Mouse (Mus musculus) layer of hippocampus, postnatal 10 days (tissue): ENCODE measurements around the gene Gm20388. TPM values are rescaled to one million over a fixed set of nuclear protein-coding genes. Genes with fewer than 3 reads are reported as not detected.

Experiments
- DNase-seq, 2 experiments: peaks; one replicate each; pipeline ENCODE4 v3.0.0; 2021; ENCODE audit warnings: low spot score in 2 of 2
- total RNA-seq, 2 experiments: library from RNA; stranded (reverse); gene quantifications; 2 replicates each; pipeline ENCODE4 v1.2.3; 2021

Gene Gm20388
- total RNA-seq, 2 experiments from 2014 or later = not detected

DNA sequence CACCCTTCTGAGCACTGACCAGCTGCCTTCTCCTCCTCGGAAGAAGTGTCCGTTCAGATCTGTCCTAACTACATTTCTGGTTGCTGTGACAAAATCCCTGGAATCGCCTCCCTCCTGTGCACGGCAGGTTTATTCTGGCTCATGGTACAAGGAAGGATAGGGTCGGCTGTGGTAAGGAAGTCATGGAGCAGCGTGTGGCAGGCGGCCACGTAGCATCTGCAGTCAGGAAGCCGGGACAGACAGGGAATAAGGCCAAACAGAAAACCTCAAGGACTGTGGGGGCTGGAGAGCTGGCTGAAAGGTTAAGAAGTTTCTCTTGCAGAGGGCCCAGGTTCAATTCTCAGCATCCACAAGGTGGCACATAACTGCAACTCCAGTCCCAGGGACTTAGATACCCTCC, 2271.3 kb downstream of the Gm20388 start:
- no peak for DNase-seq

DNA sequence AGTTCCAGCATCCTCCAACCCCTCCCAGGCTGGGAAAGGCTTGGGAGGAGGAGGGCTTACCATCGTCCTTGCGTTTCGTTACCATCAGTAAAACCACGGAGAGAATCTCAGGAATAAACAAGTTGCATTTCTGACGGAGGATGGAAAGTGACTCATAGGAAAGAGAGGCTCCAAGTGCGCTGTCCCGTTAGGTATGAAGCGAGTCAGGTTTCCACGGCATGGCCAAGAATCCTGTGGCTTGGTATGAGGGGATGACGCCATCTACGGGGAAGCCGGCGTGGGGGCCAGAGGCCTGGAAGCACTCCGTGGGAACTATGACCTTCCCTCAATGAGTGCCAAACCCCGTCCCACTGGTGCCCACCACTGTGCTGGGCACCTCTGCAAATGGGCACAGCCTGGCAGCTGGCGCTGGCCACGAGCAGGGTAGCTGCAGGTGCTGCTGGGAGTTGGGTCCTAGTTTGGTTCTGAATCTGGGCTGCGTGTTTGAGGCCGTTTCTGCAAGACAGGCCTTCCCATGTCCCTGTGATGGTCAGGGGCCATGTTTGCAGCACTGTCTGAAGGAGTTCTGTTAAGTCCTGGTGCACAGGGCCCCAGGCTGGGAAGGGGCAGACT, 2275.8 kb downstream of the Gm20388 start:
- no peak for DNase-seq

DNA sequence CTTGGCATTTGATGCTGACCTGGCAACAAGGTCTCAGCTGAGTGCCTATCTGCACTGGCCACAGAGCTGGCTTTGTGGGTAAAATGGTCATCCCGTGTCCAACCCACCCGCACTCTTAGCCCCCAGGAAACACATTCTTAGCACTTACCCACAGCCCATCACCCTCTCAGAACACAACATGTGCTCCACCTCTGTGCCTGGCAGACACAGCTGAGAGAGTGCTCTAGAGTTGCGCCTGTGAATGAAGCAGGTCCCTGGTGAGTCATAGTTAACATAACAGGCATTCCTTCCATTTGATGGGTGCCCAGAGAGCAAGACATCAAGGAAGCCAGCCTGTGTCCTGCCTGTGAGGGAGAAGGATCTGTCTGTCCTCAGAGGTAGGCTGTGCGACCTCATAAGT, 2276.6 kb downstream of the Gm20388 start:
- DNase-seq = no peak

DNA sequence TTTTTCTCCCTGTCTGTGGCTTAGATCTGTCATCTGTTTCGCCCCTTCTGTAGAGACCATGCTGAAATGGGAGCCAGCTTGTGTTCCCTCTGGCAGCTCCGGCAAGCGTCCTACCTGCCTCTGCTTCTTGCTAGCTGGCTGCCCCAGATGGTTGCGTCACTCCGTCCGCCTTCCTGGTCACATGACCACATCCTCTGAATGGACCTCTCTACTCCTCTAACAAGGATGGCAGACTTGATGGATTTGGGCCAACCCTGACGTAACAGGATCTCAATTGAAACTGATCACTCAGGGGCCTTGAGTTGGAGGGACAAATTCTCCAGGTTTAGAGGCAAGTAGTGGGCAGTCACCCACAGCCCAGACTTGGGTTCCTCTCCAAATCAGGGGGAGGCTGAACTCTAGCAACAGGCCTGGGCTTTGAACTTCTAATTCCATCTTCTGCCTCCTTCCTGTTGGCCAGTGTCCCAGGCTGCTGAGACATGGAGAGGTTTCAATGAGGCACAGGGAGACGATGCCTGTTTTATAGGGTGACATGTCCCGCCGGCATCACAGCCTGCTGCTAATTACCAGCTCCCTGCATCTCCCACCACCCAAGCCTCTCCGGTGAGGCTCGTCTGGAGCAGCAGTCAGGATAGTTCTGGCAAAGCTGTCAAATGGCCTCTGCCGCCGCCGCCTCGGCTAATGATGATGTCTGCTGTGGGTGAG, 2279.9 kb downstream of the Gm20388 start:
- DNase-seq = peak; percentile 62 to 70

DNA sequence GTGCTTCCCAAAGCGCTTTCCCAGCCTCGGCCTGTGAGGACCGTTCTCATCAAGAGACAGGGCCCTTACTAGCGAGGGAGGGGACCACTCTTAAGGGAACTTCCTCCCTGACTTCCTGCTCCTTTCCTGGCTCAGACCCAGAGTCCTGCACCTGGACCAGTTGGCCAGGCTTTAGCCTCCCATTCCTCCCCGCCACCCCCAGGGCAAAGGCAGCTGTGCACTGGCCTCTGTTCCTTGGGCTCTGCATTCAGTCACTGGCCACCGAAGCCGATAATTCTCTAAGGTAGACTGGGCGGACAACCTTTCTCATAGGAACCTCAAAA, 2280.4 kb downstream of the Gm20388 start:
- DNase-seq = no peak

DNA sequence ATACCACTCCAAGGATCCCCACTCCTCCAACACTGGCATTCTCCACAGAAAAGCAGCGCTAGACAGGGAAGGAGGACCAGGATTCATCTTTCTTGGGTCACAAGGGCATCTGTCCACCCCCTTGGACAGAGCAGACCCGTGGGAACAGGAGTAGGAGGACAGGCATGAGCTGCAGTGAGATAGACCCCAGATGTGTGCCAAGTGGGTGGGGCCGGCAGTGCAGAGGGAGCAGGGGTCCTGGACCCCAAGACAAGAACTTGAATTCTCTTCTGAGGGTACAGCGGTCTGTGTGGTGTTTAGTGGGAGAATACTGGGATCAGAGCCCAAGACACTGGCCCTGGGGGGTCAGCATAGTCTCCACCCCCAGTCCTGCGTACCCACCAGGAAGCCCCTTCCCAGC, 2282.1 kb downstream of the Gm20388 start:
- no peak for DNase-seq

DNA sequence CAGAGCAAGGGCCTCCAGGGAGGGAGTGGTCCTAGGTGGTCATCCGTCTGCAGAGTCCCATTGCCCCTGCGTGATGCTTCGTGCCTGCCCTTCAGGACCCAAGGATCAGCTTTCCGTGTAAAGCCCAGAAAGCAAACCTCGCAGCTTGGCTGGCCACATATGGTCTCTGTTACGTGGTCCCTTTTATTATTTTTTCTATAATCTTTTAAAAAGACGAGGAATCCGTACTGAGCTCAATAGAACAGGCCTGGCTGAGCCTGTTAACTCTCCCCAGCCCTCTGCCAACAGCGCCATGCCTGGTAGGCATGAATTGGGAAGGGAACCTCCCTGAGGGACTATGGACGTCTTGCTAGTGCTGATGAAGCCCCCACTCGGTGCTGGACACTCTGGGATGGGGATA, 2282.9 kb downstream of the Gm20388 start:
- DNase-seq = no peak

DNA sequence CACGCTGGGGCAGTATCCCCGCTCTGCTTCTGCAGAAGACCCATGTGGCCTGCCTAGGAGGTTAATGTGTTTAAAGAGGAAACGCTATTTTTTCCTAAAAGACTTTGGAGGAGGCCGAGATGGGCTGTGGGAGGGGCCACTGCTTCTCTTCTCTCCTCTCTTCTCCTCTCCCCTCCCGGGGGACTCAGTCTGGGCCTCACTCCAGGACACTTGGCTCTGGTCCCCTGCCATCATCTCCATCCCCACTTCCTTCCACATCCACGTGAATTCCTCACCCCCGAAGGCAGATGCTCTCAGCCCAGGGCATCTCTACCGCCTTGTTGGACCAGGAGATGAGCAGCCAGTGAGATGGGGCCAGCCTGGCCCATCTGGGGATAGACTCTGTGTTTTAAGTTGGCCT, 2283.8 kb downstream of the Gm20388 start:
- peak; percentile 50 to 65 for DNase-seq

DNA sequence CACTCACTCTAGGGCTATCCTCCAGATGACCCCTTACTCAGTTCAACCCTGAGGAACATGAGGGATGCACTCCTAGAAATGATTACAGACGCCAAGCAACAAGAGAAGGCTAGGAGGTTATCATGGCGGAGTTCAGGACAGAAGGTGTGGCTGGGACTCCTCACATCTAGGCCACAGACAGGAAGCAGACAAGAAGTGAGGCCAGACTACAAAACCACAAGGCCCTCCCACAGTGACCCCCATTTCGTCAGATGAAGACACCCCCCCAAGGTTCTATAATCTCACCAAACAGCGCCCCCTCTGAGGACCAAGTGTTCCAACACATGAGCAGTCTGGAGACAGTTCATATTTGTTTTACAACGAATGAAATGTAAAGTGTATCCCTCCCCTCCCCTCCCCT, 2286.7 kb downstream of the Gm20388 start:
- no peak for DNase-seq

DNA sequence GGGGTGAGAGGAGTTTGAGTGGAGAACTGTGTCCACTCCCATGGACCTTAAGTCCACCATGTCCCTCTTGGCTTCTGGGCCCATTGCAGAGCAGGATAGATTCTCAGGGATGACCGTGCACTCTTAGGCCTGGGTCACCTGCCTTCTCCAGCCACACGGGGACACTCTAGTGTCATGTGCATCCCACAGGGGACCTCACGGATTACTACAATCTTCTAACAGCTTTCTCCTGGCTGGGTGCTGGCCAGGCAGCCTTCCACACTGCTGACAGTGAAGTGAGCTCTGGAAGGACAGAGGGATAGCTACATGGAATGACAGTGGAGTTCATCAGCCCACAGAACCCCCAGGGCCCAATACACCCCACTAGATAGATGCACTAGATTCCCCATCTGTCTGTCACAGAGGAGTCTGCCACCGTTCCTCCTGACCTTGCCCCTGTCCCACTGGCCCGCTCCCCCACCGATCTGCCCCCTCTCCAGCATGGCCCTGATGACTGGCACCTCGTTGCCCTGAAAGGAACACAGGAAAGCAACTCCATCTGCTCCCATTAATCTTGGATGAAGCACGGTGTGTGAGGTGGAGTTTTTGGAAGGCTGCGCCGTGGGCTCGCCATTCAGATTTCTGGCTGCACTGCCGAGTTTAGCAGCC, 2287.9 kb downstream of the Gm20388 start:
- no peak for DNase-seq

DNA sequence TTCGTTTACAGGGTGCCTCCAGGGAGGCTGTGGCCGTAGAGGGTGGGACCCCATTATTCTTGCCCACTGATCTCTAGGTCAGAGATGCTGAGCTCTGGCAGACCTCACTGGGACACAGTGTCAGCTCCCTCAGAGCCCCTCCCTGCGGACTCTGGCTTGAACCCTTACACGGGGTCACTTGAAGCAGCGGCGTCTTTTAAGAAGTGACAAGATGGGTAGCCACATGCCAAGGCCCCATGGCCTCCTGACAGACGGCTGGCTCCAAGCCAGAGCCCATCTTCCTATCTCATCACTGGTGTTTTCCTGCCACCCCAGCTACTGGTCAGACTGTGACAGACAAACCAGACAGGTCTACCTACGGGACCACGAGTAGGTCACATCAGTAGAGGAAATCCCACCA, 2288.6 kb downstream of the Gm20388 start:
- no peak for DNase-seq

DNA sequence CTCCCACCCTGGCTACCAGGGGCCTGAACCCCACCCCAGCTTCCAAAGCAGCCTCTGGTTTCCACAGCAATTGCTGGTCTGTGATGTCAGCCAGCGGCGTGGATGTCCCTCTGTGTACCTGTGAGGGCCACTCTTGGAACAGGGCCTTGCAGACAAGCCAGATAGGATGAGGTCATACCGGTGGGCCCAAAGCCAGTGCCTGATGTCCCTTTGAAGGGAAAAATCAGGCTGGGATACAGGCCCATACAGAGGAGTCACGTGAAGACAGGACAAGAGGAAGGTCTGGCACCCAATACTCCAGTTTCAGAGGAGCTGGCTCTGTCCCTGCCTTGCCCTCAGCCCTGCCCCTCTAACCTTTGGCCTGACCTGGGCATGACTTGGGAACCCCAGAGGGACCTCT, 2289.2 kb downstream of the Gm20388 start:
- DNase-seq = peak in 1 of 2 experiments; percentile 31

DNA sequence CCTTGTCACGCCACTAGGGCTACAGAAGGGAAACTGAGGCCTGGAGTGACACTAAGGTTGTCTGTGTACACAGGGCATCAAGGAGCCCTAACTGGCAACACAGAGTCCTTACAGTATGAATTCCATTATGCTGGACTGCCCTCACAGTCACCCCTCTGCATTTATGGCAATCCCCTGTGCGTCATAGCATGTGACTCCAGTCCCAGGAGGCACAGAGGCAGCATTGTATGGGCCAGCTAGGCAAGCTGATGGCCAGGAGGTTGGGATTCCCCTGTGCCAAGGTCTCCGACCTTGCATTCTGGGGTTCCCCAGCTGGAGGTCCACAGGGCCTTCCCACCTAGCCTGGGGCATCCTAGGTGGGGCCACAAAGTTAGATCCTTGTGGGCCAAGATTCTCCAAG, 2300.9 kb downstream of the Gm20388 start:
- DNase-seq = no peak

DNA sequence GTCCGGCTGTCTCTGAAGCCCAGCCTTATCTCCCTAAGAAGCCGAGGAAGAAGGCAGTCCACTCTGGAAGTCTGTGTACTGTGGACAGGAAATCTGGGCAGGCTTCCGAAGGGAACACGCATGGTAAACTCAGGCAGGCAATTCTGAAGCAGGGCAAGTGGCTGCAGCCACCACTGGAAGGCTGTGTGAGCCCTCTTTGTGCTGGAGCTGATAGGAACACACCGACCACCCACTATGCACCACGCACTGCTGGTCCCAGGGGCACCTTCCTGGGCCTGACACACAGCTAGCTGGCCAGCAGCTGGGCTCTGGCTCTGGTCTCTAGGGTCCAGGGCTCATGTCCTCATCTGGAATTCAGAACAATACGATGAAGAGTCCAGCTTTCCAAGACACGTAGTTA, 2305.0 kb downstream of the Gm20388 start:
- peak in 1 of 2 experiments; percentile 8 for DNase-seq

DNA sequence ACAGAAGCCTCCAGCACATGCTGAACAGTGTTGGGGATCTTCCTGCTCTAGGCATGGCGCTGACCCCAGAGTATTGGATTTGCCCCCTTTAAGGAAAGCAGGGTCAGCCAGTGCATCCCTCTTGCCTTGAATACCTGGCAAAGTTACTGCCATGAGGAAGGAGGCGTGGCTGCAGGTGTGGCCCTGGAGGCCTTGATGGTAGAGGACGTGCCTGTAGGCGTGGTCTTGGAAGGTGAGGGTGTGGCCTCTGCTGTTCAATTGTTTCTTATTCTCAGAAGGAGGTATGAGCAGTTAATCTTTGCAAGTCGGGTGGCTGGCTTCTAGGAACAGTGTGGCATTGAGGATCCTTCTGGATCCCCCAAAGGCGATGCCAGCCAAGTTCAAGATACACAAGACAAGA, 2305.8 kb downstream of the Gm20388 start:
- no peak for DNase-seq

DNA sequence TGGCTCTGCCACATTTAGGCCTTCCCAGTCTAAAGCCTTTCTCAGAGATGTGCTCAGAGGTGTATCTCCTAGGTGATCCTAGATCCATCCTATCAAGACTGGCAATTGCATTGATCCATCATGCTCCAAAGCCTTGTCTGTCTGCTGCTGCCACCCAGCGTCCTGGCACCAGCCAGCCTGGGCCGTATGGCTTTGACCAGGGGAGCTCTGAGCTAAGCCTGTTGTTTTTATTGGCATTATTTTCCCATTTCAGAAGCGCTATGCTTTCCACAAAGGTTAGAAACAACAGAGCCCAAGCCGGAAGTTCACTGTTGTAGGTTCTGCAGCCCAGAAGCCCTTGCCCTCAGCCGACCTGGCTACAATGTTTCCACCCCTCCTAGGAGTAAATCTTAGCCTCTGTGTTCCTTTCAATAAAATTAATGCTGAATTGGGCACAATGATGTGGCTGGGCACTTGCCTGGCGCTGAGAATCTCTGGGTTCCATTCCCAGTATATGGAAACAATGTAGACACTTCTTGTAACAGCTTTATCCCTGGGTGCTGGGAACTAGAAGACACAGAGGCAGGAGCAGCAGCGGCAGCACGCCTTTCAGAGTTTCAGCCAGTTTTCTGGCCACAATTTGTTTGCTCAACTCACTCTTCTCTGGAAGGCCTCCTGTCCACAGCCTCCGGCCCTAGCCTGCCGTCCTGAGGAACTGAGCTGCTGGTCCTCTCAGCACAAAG, 2307.0 kb downstream of the Gm20388 start:
- DNase-seq = no peak

DNA sequence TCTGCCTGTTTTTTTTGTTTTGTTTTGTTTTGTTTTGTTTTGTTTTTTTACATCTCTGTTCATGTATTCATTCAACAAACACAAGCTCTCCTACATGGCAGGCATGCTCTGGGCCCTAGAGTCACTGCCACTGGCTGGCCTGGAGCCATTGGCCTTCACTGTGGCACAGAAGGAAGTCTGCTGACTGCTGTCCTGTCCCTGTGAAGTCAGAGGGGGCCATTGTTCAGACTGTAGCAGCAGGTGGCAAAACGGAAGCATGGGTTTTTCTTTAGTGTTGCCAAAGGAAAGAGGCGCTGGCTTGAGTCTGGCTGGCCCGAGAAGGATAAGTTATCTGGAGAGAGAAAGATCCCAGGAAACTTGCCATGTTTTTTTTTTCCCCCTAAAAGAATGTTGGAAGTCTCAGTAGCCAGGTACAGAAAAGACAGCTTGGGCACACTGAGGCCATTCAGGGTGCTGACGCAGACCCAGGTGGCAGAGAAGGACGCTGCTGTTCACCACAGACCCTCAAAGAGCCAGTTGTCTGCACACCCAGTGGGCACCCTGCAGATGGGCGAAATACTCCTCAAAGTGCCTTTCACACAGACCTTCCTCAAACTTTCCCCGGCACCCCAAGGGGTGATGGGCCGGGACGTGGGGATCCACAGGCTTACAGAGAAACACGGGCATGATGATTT, 2313.5 kb downstream of the Gm20388 start:
- DNase-seq = peak; percentile 65 to 67

DNA sequence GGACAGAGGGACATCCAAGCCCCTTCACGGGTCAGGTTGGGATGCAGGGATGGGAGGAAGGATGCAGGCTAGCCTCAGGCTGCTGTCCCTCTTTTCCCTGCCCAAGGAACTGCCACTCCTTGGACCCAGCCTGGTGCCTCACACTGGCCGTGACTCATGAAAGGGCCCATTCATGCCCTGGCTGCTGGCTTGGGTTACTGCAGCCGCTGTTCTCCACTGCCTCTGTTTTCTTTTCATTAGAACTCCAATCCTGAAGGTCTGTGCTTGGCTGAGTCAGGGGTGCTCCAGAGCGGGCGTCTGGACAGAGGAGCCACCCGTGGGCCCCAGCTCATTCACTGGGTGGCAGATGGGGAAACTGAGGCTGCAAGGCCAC, 2314.0 kb downstream of the Gm20388 start:
- DNase-seq = peak; percentile 49 to 63

DNA sequence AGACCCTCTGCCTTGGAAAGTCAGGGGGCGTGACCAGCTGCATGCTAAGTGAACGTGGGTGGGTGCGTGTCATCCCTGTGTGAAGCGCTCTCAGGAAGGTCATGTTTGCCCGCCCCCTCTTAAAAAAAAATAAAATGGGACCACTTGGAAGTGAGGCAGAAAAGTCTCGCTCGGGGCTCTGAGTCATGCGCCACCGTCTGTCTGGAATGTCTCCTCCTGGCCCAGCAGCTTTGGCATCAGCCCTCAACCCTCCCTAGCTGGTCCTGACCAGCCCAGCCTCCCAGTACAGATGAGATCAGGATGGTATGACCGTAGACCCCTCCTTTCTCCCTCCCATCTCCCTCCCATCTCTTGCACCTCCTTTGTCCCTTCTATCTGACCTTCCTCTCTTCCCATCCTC, 2314.8 kb downstream of the Gm20388 start:
- DNase-seq = no peak

DNA sequence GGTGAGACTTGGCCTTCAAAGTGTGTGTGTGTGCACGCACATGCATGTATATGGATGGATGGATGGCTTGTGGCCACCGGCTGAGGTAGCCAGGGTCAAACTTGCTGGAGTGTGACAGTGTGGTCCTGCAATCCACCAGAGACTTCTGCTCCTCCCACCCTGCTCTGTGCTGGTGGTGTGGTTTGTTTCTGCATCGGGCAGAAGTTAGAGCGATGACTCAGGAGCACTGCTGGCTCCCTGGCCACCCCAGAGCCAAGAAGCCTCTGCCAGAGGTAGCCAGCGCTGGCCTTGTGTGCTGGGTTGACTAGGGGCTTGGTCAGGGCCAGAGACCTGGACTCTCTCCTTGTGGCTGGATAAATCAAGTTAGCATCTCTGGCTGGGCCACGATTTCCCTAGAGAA, 2316.7 kb downstream of the Gm20388 start:
- no peak for DNase-seq

DNA sequence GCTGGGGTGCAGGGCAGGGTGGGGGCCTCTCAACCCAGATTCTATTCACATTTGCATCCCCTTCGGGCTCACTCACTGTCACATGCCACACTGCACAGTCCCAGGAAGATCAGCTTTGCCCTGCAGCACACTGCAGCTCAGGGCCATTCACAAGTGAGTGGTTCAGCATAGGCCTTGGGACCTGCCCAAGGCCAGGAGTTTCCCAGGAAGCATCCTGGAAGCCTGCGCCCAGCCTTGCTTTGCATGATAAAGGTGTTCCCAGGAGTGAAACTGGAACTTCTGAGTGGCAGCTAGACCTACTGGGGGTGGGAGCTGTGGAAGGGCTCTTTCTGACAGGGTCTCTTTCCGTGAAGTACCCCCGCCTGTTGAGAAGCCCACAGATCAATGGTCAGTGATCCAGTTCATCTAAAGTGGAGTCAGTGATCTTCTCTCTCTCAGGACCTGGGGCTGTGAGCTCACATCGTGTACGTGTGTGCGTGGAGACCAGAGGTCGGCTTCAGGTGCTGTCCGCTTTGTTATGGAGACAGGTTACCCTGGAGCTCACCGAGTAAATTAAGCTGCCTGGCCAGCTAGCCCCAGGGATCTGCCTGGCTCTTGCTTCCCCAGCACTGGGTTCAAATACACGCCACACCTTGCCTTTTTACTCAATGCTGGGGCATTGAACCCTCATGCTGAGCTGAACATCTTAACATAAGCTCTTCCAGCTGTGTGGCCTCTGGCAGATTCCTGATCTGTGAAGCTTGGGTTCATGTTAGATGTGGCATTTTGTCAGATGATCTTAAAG, 2318.3 kb downstream of the Gm20388 start:
- DNase-seq = no peak
